Mouse (Mus musculus) kidney, postnatal 25 days (tissue): ENCODE results near the gene Srpk3.
"Not testable (repeated sequence)": the region's sequence is repeated elsewhere in the genome, so short reads cannot be mapped to it uniquely, and the experiment has no call there.

Source experiments
- DNase-seq, 2 experiments: peaks; one replicate each; pipeline ENCODE4 v3.0.0; 2021; ENCODE audit warnings: mixed read lengths in 2 of 2

Gene Srpk3

DNA sequence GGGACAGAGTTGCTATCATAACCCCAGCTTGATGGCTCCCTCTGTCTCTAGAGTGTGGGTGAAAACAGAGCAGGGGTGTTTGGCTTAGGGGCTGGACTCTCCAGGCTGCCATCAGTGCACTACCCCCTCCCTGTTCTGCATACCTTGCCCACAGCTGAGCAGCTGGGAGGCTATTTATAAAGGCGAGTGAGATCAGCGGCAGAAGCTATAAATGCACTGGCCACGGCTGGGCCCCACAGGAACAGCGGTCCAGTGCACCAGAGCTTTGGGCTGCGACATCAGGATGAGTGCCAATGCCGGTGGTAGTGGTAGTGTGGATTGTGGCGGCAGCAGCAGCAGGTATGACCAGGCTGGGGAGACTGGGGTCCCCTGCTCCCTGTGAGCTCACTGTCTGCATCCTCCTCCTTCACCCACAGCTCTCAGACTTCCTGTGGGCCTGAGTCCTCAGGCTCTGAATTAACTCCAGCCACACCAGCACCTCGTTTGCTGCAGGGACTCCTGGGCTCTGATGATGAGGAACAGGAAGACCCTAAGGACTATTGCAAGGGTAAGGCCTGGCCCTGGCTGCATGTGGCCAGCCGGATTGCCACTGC lies at the start of gene Srpk3:
TSS of gene Srpk3 (plus strand) at position 238 of the 593 bp plus-strand sequence.
- peak in 1 of 2 experiments; percentile 10 for DNase-seq

DNA sequence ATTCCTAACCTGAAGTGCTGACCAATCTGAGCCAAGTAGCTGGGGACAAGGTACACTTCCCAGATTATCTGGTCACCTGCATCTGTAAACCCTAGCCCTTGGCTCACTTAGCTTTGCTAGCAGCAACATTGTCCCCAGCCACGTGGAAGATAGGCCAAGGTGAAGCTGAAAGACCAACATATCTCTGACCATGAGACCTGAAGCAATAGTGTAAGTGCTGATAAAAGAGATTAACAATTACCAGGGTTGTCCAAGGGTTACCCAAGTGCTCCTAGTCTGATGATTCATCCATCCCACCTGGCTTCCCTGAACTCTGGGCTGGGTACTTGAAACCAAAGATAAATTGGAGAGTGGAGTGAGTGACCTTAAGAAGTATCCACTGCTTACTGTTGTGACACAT lies 43.3 kb upstream of the Srpk3 start:
- no peak for DNase-seq

DNA sequence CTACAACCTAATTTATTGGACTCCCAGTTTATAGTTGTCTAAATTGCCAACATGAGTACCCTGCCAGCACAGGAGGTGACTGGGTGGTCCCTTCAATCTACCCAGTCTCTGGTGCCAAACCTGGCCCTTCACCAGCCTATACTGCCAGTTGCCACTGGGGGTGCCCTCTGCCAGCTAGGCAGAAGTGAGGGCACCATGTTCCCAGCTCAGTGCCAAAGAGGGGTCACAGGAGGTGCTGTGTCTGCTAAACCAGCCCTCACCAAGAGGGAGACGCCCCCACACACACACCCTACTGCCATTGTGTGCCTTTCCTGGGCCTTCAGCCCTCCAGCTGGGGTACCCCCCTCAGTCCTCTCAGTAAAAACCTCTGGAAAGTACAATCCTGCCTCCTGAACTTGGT lies 36.0 kb upstream of the Srpk3 start:
- DNase-seq = no peak

DNA sequence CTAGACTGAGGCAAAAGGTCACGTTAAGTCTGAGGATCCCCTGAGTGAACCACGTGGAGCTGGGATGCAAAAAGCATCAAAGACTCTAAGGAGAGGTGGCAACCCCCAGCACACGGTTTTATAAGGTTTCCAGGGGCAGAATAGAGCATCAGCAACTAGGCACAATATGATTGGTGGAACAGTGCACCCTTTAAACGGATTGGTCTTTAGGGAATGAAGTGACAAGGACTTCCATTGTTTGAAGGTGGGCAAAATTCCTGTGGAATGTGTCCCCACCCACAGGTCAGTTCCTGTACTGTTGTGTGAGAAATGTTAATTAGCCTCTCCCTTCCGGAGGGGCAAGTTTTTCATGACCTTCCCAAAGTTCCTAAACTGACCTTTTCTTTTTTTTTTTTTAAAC lies 35.1 kb upstream of the Srpk3 start:
- DNase-seq = no peak

DNA sequence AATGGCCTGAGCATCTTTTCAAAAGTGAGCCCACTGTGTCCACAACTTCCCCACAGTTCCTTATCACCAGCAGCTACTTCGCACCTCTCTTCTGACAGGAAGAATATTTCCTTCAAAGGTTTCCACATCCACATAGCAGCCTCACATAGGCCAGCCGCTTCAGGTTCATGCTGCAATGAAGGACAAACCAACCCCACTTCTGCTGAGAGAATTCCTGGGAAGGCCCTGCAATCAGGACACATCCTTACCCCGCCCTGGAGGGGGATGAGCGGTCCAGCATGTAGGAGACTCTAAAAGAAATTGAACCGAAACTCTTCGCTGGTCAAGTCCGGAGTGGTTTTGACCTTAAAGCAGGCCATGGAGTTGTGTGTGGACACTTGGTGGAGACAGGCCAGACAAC lies 34.4 kb upstream of the Srpk3 start:
- DNase-seq = not testable (repeated sequence)

DNA sequence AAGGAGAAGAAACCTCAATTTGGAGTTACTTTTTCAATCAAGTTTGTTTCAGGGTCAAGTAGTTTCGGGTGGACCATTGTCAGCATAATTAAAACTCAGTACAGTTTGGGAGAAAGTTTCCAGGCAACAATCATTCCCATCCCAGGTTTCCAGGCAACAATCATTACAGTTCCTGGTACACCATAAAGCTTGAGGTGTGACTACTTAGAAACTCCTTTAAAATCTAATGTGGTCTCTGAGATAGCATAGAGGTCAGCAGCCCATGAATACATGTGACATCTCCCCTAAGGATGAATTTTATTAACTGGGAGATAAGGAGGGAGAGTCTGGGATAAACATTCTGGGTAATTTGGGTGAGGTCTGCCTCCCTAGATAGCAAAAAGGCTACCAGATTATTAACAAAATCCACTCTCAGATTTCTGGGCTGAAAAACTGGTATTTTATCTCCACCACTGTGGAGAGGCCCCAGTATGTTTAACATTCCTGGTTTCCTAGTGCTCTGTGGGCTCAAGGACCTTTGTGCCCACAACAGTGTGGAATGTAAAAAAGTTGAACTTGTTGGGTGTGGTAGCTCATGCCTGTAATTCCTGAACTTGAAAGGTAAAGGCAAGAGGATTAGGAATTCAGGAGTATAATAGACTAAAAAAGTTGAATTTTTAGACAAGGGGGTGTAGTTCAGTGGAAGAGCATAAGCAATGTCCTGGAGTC lies 29.3 kb upstream of the Srpk3 start:
- DNase-seq = no peak

DNA sequence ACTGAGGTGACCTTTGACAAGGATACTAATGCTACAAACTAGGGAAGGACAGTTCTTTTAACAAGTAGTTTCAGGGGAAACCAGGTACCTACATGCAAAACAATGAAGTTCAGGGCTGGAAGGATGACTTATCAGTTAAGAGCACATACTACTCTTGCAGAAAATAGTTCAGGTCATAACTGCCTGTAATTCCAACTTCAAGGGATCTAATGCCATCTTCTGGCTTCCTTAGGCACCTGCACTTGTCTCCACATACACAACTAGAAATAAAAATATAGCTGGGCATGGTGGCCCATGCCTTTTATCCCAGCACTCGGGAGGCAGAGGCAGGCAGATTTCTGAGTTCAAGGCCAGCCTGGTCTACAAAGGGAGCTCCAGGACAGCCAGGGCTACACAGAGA lies 25.2 kb upstream of the Srpk3 start:
- DNase-seq = no peak

DNA sequence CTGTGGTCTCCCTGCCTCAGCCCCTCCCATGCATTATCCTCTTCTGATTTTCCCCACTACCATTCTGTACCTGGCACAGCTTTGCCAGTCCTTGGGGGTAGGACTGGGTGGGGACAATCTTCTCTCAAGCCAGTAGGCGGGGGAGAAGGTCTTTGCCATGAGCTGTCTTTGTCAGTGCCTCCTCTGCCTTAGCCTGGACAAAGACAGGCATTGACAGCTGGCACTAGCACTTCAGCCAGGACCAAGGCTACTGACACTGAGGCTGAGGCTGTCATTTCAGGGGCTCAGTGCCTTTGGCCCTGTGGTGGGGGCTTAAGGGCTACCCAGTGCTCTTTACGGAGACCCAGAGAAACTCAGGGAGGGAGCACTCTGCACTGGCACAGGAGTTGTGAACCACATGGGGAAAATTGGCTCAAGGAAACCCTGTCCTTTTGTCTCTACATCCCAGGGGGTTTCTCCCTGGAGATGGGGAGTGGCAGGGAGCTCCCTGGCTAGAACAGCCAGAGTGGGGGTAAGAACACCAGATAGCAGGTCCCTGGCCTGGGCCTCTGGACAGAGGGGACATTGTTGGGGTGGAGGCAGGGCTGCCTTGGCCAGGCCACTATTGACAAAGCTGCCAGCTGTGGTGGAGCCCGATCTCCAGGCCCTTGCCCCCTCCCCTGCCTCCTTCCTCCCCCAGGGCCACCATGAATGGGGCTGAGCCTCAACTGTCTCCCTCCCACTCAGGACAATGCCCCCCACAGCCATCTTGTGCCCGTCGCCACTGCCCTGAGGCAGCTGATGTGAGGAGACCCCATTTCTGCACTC lies 17.7 kb upstream of the Srpk3 start, which contains the start of gene Plxnb3:
TSS of gene Plxnb3 (plus strand) at position 757 of the 807 bp plus-strand sequence.
- DNase-seq = no peak

DNA sequence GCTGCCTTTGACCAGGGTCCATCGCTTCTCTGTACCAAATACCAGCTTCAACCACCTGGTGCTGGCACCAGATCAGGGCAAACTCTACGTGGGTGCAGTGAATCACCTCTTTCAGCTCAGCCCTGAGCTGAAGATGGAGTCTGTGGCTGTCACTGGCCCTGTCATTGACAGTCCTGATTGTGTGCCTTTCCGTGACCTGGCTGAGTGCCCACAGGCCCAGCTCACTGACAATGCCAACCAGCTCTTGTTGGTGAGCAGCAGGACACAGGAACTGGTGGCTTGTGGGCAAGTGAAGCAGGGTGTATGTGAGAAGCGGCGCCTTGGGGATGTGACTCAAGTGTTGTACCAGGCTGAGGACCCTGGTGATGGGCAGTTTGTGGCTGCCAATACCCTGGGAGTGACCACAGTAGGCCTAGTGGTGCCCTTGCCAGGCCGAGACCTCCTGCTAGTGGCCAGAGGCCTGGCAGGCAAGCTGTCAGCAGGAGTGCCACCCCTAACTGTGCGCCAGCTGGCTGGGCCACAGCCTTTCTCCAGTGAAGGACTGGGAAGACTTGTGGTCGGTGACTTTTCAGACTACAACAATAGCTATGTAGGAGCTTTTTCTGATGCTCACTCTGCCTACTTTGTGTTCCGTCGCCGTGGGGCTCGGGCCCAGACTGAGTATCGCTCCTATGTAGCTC lies 15.5 kb upstream of the Srpk3 start:
- no peak for DNase-seq

DNA sequence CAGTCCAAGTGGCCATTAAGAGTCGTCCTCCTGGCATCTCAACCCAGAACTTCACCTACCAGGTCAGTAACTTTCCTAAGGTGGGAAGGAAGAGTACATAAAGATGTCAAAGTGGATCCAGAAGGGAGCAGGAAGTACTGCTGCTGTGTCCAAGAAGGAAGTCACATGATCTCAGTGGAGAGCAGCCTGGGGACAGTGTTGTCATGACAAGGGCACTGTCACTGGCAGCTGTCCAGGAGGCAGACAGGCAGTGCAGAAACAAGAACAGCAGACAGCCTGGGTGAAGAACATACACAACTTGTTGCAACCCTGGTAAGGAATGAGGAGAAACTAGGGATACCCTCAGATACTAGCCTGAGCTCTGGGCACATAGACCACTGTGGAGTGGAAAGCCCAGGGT lies 8.9 kb upstream of the Srpk3 start:
- peak; percentile 81 to 83 for DNase-seq

DNA sequence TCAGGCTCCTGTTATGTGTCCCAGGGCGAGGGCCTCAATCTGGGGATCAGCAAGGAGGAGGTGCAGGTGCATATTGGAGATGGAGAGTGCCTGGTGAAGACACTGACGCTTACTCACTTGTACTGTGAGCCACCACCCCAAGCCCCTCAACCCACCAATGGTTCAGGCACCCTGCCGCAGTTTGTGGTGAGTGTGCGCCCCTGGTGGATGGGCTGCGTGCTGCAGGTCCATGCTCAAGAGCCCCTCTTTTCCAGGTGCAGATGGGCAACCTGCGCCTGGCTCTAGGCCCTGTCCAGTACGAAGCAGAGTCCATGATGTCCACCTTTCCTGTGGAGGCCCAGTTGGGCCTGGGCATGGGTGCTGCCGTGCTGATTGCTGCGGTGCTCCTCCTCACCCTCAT lies 6.9 kb upstream of the Srpk3 start:
- DNase-seq = peak in 1 of 2 experiments; percentile 17

DNA sequence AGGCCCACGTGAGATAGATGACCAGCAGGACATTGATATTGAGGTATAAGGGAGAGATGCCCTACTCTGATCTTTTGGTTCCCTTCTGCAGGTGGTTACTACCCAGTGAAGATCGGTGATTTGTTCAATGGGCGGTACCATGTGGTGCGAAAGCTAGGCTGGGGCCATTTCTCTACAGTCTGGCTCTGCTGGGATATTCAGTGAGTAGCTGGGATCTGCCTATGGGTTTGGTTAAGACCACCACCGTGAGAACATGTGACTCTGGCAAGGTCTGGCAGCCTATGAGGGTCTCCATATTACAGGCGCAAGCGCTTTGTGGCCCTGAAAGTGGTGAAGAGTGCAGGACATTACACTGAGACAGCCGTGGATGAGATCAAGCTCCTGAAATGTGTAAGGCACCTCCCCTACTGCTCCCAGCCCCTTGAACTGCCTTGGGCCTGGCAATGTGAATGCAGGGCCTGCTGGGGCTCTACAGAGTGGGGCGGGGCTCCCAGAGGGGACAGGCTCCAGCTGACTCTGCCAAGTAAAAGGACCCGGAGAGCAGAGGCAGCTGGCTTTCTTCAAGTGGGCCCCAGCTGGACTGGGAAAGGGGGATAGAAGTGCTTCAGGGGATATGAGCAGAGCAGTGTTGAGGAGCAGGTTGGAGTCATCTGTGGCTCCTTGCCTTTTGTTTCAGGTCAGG lies 738 bp downstream of the Srpk3 start:
- DNase-seq = peak; percentile 9 to 52

DNA sequence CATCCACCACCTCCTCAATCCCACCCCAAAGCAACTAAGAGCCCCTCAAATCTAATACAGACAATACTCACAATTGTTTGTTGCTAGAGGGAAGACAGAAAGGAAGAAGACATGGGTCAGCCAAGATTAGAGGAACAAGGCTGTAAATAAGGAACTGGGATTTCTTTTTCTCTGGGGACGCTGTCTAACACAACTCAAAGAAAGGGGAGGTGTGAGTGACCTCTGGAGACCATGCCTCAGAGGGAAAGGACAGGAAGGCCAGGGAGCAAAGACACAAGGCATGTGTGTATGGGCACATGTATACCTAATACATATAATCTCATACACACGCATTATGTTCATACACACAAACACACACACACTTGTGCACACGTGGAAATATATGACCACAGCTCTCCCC lies 8.0 kb downstream of the Srpk3 start:
- DNase-seq = no peak

DNA sequence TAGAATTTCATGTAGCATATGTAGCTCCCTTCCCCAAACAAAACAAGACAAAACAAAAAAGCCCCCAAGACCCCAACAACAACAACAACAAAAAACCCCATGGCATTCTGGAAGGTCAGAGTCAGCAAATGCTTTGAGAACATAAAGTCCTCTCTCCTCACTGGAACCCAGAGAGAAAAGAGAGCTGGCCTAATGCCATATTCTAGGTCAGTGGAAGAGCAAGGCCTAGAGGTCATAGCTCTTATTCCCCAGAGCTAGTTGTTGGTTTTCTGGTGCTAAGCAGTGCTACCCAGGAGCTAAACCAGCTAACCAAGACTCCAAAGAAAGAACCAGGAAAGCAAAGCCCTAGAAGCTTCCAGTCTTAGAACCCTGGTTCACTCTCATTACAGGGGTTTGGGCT lies 11.5 kb downstream of the Srpk3 start:
- DNase-seq = peak in 1 of 2 experiments; percentile 33

DNA sequence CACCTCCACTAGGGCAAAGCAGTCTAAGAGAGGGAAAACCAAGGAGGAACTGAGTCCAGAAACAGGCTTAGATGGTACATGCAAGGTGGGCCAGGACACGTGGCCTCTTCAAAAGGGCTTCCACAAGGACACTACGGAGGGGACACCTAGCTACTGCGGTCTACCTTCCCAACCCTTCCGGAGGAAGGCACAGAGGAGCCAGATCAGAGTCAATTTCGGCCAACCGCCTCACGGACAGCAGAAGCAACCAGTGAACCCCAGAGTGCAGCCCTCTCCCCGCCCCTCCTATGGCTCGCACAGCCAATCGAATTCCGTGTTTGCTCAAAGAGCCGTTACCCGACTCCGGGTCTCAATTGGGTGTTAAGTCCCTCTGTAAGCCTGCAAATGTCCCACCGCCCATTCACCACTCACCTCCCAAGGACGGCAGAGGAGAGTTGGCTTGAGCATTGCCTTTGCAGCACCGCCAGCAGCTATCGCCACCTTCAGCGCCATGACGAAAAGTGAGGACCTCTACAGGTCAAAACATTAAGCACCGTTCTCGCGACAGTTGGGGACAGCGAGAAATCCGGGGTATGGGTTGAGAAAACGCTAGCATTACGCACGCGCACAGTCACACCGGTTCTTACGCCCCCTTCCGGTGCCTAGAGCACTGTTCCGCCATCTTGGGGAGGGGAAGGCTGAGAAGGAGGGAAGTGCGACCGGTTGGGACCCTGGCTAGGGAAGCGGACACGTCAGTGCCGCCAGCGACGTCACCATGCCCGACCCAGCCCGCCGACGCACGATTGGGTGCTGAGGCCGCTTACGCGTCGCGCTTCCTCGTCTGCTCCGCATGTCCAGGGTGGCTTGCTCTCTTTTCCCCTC lies 12.4 kb downstream of the Srpk3 start, which contains the start of the genes Idh3g and Ssr4:
TSS of gene Idh3g (minus strand) at position 534 of the 861 bp plus-strand sequence.
TSS of gene Ssr4 (plus strand) at position 665 of the 861 bp plus-strand sequence.
- DNase-seq = peak; percentile 95

DNA sequence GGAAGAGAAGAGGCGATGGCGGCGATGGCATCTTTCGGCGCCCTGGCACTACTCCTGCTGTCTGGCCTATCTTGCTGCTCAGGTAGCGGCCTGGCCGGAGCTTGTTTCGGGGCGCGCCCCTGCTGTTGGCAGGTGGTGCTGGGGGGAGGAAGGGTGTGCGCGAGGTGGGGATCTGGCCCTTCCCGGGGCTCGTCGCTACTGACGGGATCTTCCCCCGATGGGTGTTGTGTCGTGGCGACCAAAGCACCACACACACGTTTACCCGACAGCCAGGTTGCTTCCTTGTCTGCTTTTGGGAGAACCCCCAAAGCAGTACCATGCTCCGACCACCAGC lies 13.0 kb downstream of the Srpk3 start:
- DNase-seq = no peak

DNA sequence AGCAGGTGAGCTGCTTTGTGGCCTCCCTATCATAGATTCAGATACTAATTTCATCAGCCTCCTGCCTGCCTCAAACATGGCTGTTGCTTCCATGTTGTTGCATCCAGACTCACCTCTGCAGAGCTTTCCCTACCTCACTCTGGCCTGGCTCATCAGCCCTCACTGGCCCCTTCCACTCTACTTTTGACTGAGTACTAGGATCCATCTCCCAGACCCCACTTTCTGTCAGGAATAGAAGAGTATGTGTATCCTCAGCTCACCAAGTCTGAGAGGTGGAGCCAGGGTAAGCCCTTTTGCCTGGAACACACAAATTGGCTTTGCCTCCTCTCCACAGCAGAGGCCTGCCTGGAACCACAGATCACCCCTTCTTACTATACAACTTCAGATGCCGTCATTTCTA lies 14.3 kb downstream of the Srpk3 start:
- DNase-seq = no peak

DNA sequence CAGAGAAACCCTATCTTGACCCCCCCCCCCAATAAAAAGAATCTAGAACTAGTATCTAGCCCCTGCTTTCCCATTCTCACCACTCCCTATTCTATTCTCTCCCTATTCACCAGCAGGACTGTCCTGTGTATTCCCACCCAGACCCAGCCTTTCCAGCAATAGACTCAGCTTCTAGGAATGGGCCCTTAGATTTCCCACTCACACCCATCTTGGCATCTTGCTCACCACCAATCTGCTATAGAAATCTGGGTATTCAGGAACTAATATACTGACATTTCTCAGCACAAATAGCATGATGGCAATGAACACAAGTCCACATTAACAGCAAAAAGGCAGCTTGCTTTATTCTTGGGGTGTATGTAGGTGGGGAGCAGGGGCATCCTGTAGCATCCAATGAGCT lies 18.8 kb downstream of the Srpk3 start:
- no peak for DNase-seq

DNA sequence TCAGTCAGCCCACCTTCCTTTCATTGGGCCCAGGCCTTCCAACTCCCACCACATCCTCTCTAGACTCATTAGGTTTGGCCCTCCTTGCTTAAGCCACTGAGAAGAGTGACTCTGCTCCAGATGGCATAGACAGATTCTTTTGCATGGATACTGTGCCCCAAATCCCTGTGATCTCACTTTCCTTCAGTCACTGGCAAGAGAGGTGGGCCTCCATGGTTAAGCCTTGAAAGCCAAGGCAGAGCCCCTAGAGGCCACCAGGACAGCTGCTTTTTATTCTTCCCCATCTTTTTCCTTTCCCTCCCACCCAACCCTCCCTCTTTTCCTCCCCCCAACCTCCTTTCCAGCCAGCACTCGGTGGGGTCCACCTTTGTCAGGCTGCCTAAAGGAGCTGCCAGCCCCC lies 19.3 kb downstream of the Srpk3 start:
- no peak for DNase-seq

DNA sequence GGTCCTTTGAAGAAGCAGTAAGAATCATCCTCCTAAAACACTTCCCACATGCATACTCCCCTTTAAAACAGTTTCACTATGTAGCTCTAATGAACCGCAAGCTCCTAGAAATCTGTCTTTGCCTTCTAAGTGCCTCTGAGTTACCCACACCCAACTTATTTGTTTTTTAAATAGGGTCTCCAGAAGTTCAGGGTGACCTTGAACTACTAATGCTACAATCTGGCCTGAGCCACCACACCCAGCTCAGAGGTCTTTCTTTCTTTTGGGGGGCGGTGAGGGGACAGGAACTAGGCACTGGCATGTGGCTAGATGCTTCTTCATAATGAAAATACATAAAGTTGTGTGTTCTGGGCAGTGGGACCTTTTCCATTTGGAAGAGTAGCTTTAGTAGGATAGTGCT lies 23.3 kb downstream of the Srpk3 start:
- DNase-seq = no peak

DNA sequence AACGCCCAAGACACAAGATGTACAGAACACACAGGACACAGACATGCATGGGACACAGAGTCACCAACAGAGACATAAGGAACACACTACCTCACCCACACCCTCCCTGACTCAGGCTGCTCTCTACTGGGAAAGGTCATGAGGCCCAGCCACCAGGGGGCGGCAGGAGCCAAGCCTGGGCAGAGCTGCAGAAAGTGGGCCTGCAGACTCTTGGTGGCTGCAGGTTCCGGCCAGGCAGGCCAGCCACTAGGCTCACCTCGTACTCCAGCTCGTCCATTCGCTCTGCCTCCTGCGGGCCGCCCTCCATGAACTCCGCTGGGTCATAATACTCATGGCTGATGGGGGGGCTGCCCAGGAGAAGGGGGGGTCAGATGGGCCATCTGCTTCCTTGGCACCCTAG lies 24.3 kb downstream of the Srpk3 start:
- peak; percentile 80 to 81 for DNase-seq

DNA sequence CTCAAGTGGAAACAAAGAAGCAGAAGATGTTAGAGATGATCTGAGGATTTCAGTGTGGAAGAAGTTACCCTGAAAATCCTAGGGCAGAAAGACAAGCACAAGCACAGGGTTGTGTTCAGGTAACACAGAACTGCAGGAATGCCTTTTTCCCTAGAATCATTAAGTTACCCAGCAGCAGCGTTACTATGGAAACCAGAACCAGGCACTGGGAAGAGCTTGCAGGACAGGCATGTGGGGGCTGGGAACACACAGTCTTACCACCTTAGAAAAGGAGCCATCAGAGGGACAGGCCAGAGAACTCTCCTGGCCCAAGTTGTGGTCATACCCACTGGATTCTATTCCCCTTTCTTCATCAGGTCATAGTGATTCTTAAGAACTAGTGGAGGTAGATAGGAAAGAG lies 31.6 kb downstream of the Srpk3 start:
- DNase-seq = no peak
